Mouse (Mus musculus) MN1 (cell line): Measurements from ENCODE around the gene Ppp3r1.

Source experiments
- DNase-seq: peaks from one replicate; pipeline ENCODE4 v3.0.0-alpha.2; 2016; ENCODE audit warnings: low spot score

Gene Ppp3r1

GRCm38 (mm10) chr11:17158858-17159737 is at the start of gene Ppp3r1:
Gene Ppp3r1 (plus strand): TSS chr11:17159263.
- peak; percentile 99 for DNase-seq

- DNase-seq = no peak
Measured at GRCm38 (mm10) chr11:17112419-17113090, 46.5 kb upstream of the Ppp3r1 start.

GRCm38 (mm10) chr11:17126418-17126817 is 32.6 kb upstream of the Ppp3r1 start:
- DNase-seq = no peak

GRCm38 (mm10) chr11:17135638-17136037 is 23.4 kb upstream of the Ppp3r1 start:
- no peak for DNase-seq

GRCm38 (mm10) chr11:17138306-17139033 is 20.6 kb upstream of the Ppp3r1 start:
- peak; percentile 23 for DNase-seq

GRCm38 (mm10) chr11:17159738-17160241 is 727 bp downstream of the Ppp3r1 start:
- DNase-seq = peak; percentile 66

- DNase-seq = peak; percentile 89
Measured at GRCm38 (mm10) chr11:17160242-17160641, 1.2 kb downstream of the Ppp3r1 start.

GRCm38 (mm10) chr11:17163956-17164355 is 4.9 kb downstream of the Ppp3r1 start:
- no peak for DNase-seq

GRCm38 (mm10) chr11:17166627-17167026 is 7.6 kb downstream of the Ppp3r1 start:
- DNase-seq = no peak

- no peak for DNase-seq
Measured at GRCm38 (mm10) chr11:17169262-17169661, 10.2 kb downstream of the Ppp3r1 start.

GRCm38 (mm10) chr11:17170938-17171729 is 12.1 kb downstream of the Ppp3r1 start:
- DNase-seq = no peak

GRCm38 (mm10) chr11:17172300-17172699 is 13.2 kb downstream of the Ppp3r1 start:
- no peak for DNase-seq

GRCm38 (mm10) chr11:17176638-17177037 is 17.6 kb downstream of the Ppp3r1 start:
- no peak for DNase-seq

GRCm38 (mm10) chr11:17180753-17181152 is 21.7 kb downstream of the Ppp3r1 start:
- no peak for DNase-seq

GRCm38 (mm10) chr11:17181807-17182206 is 22.7 kb downstream of the Ppp3r1 start, which contains the start of gene Wdr92:
Gene Wdr92 (plus strand): TSS chr11:17182107.
- no peak for DNase-seq

- DNase-seq = no peak
Measured at GRCm38 (mm10) chr11:17183165-17183564, 24.1 kb downstream of the Ppp3r1 start.

- no peak for DNase-seq
Measured at GRCm38 (mm10) chr11:17187649-17188048, 28.6 kb downstream of the Ppp3r1 start.

GRCm38 (mm10) chr11:17188786-17189185 is 29.7 kb downstream of the Ppp3r1 start:
- no peak for DNase-seq

GRCm38 (mm10) chr11:17192151-17192844 is 33.2 kb downstream of the Ppp3r1 start:
- no peak for DNase-seq

GRCm38 (mm10) chr11:17199170-17199569 is 40.1 kb downstream of the Ppp3r1 start:
- DNase-seq = no peak
